Comparison of ENCODE assay signal across 8 mouse cellular contexts in the genomic region with DNA sequence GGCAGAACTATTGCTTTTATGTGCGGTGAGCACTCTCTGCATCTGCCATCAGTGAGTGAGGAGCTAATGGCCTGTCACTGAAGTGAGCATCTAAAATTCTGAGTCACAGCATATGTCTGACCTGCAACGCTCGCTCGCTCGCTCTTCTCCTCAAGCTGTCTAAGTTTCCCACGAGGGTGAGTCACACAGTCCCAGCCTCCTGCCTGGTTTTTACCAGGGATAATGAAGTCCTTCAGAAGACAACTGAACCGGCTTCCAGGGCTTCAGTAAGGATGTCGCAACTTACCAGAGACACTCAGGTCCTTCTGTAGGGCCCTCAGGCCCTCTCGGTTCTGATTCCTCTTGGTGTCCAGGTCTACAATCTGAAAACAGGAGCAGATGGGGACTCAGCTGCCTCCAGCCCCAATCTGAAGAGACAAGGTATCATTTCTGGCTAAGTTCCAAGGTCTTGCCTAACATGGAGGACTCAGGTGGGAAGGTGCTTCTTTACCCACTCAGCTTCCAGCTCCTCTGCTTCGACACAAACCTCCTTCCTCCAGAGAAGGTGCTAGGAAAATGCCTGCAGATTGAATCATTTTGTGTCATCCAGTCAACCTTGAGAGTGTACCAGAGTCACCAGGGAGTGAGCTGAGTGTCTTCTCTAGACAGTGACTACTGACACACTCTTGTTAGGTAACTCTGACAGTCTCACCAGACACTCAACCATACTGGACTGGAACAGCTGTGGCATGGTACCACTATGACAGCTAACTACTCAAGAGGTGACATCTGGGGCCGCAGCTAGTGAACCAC. TPM values are rescaled to one million over a fixed set of nuclear protein-coding genes. Genes with fewer than 3 reads are reported as not detected.
DNase-seq lines count a peak whose midpoint lies in the region; ATAC-seq and TF ChIP-seq lines count a peak whose summit lies in the region.

No protein-coding gene starts in this region.

- H3K27me3 ChIP-seq in kidney, embryonic 14.5 days (ENCODE audit: control insufficient read depth, insufficient read depth, low read length), result no peaks in the 10 kb centered on the region
- H3K27me3 ChIP-seq in embryonic facial prominence, embryonic 10.5 days (replicated peaks; ENCODE audit: low read depth, poor library complexity, severe bottlenecking), result peaks cover 15% of the 10 kb centered on the region
- H3K27me3 ChIP-seq in limb, embryonic 11.5 days (ENCODE audit: control insufficient read depth, insufficient read depth, low read length), result no peaks in the 10 kb centered on the region
- H3K27me3 ChIP-seq in stomach, embryonic 16.5 days (ENCODE audit: control insufficient read depth, insufficient read depth, low read length), result 0 out of 2 replicates have a peak, but pooled peaks cover 5% of the 10 kb centered on the region

- H3K9ac ChIP-seq in kidney, embryonic 14.5 days (ENCODE audit: low read depth, low read length), result peak overlapping the region; percentile 79; the same call in 1 of the 2 replicates
- peak overlapping the region; percentile 28 for H3K9ac ChIP-seq in ES-E14 (ENCODE audit: insufficient read depth, low read depth, low read length, poor library complexity, severe bottlenecking)
- no peak overlapping the region for H3K9ac ChIP-seq in limb, embryonic 11.5 days (ENCODE audit: low read length)
- H3K9ac ChIP-seq in stomach, embryonic 16.5 days (ENCODE audit: low read length), result peak overlapping the region; percentile 88

- no peaks in the 10 kb centered on the region for H3K9me3 ChIP-seq in kidney, embryonic 14.5 days (ENCODE audit: control insufficient read depth, low read length)
- no peaks in the 10 kb centered on the region for H3K9me3 ChIP-seq in ES-E14 (ENCODE audit: control insufficient read depth, insufficient read depth, low read depth, low read length)
- H3K9me3 ChIP-seq in embryonic facial prominence, embryonic 10.5 days, result no peaks in the 10 kb centered on the region
- H3K9me3 ChIP-seq in limb, embryonic 11.5 days (ENCODE audit: control insufficient read depth, low read length), result no peaks in the 10 kb centered on the region
- H3K9me3 ChIP-seq in stomach, embryonic 16.5 days (replicated peaks; ENCODE audit: control insufficient read depth, low read length), result no peaks in the 10 kb centered on the region

- in situ Hi-C loops in ES-E14 (cut with MboI; ENCODE audit: low sequenced_read_pairs in 2 of 2, unreplicated experiment in 2 of 2), result no loop called here

- H3K4me2 ChIP-seq in kidney, embryonic 14.5 days (replicated peaks; ENCODE audit: low read depth, low read length), result peak overlapping the region; percentile 80
- peak overlapping the region; percentile 82 for H3K4me2 ChIP-seq in limb, embryonic 11.5 days (ENCODE audit: low read depth, severe bottlenecking)
- peak overlapping the region; percentile 85 for H3K4me2 ChIP-seq in stomach, embryonic 16.5 days (ENCODE audit: low read depth, low read length)

- H3K27ac ChIP-seq in kidney, embryonic 14.5 days (ENCODE audit: low read depth, low read length), result no peak overlapping the region
- H3K27ac ChIP-seq in ES-E14 (ENCODE audit: insufficient read depth, low read depth, low read length, poor library complexity, severe bottlenecking), result no peak overlapping the region
- no peak overlapping the region for H3K27ac ChIP-seq in embryonic facial prominence, embryonic 10.5 days (replicated peaks)
- H3K27ac ChIP-seq in limb, embryonic 11.5 days (replicated peaks; ENCODE audit: low read depth, low read length), result no peak overlapping the region
- H3K27ac ChIP-seq in stomach, embryonic 16.5 days (ENCODE audit: low read length), result no peak overlapping the region

- WGBS in kidney, embryonic 14.5 days, result 89% methylated on average over 11 of the region's 11 CpGs
- 92% methylated on average over 11 of the region's 11 CpGs for WGBS in embryonic facial prominence, embryonic 10.5 days
- 93% methylated on average over 11 of the region's 11 CpGs for WGBS in limb, embryonic 11.5 days
- 88% methylated on average over 11 of the region's 11 CpGs for WGBS in stomach, embryonic 16.5 days

- peaks cover 9% of the 10 kb centered on the region for H3K4me1 ChIP-seq in kidney, embryonic 14.5 days (ENCODE audit: control insufficient read depth, insufficient read depth, low read length)
- H3K4me1 ChIP-seq in ES-E14 (ENCODE audit: control insufficient read depth in 2 of 2, insufficient read depth in 2 of 2, low read length in 2 of 2, poor library complexity in 1 of 2), result peaks cover 0 to 6% of the 10 kb centered on the region in 2 experiments; a peak in 3 of 4 replicates
- H3K4me1 ChIP-seq in embryonic facial prominence, embryonic 10.5 days, result peaks cover 16% of the 10 kb centered on the region
- 0 out of 2 replicates have a peak, but pooled peaks cover 6% of the 10 kb centered on the region for H3K4me1 ChIP-seq in limb, embryonic 11.5 days (ENCODE audit: control insufficient read depth, insufficient read depth, low read length)
- H3K4me1 ChIP-seq in stomach, embryonic 16.5 days (ENCODE audit: control insufficient read depth, insufficient read depth, low read length), result peaks cover 6% of the 10 kb centered on the region

- DNase-seq in kidney, adult 8-10 months, result no peak
- DNase-seq in ES-E14 (ENCODE audit: low read depth, low spot score), result no peak
- no peak for DNase-seq in embryonic facial prominence, embryonic 10.5 days (ENCODE audit: low spot score)
- DNase-seq in limb, embryonic 11.5 days (ENCODE audit: low spot score), result no peak
- DNase-seq in lung, adult 18-20 months, result no peak
- DNase-seq in testis, postnatal 14 days (ENCODE audit: low spot score), result no peak

- peaks cover 46% of the 10 kb centered on the region for H3K36me3 ChIP-seq in kidney, embryonic 14.5 days (ENCODE audit: control insufficient read depth, insufficient read depth, low read length)
- H3K36me3 ChIP-seq in ES-E14 (ENCODE audit: control insufficient read depth, insufficient read depth, low read length, poor library complexity, severe bottlenecking), result peaks cover 30% of the 10 kb centered on the region
- H3K36me3 ChIP-seq in embryonic facial prominence, embryonic 10.5 days (replicated peaks), result peaks cover 51% of the 10 kb centered on the region
- H3K36me3 ChIP-seq in limb, embryonic 11.5 days (ENCODE audit: control insufficient read depth, insufficient read depth, low read length), result peaks cover 6% of the 10 kb centered on the region
- peaks cover 19% of the 10 kb centered on the region; the same call in 1 of the 2 replicates for H3K36me3 ChIP-seq in stomach, embryonic 16.5 days (ENCODE audit: control insufficient read depth, insufficient read depth, low read length)

- H3K4me3 ChIP-seq in kidney, embryonic 14.5 days (ENCODE audit: low read length), result peak overlapping the region; percentile 86
- peak overlapping the region; percentile 77 to 87 for H3K4me3 ChIP-seq in ES-E14 (ENCODE audit: insufficient read depth in 1 of 2, low read depth in 1 of 2, low read length in 2 of 2, poor library complexity in 1 of 2, severe bottlenecking in 1 of 2)
- peak overlapping the region; percentile 81 for H3K4me3 ChIP-seq in embryonic facial prominence, embryonic 10.5 days
- peak overlapping the region; percentile 91 for H3K4me3 ChIP-seq in limb, embryonic 11.5 days (ENCODE audit: low read depth, low read length)
- H3K4me3 ChIP-seq in stomach, embryonic 16.5 days (replicated peaks; ENCODE audit: low read length), result peak overlapping the region; percentile 89

- no peak for ATAC-seq in kidney, embryonic 14.5 days (ENCODE audit: low FRiP score, low TSS enrichment)
- no peak for ATAC-seq in limb, embryonic 11.5 days (ENCODE audit: insufficient number of reproducible peaks, low FRiP score, low TSS enrichment, low read depth)
- ATAC-seq in stomach, embryonic 16.5 days (ENCODE audit: insufficient read depth, low FRiP score), result no peak

TF ChIP-seq in ES-E14, 5 proteins besides CTCF, POLR2A, EP300 and RAD21:
- TF ChIP-seq HCFC1 (IDR thresholded peaks at IDR 0.05; ENCODE audit: borderline replicate concordance, insufficient read depth, low read length) (no peak), ZNF384 (IDR thresholded peaks at IDR 0.05; ENCODE audit: low read depth, low read length) (no peak), ZC3H11A (IDR thresholded peaks at IDR 0.05; ENCODE audit: borderline replicate concordance, low read depth, low read length) (no peak), MAFK (IDR thresholded peaks at IDR 0.05; ENCODE audit: insufficient read depth, low read depth, low read length) (no peak), CHD2 (IDR thresholded peaks at IDR 0.05; ENCODE audit: low read depth, low read length) (no peak)

RNA-seq across cellular contexts. Expression of gene Pdrg1, which starts 1.3 kb away (rescaled TPM):
- 58.2 and 79.8 TPM in 2 replicates for polyA plus RNA-seq in kidney, embryonic 14.5 days (2014; fragmentation: Nextera tagmentation; extraction: Ambion mirVana)
- total RNA-seq in ES-E14 (2012; rRNA removed), result 52.2 and 53.3 TPM in 2 replicates
- polyA plus RNA-seq in embryonic facial prominence, embryonic 10.5 days (2016; fragmentation: Nextera tagmentation; extraction: Ambion mirVana), result 92.1 and 92.2 TPM in 2 replicates
- 59.0 and 63.0 TPM in 2 replicates for polyA plus RNA-seq in limb, embryonic 11.5 days (2014; fragmentation: Nextera tagmentation; extraction: Ambion mirVana)
- polyA plus RNA-seq in stomach, embryonic 16.5 days (2015; fragmentation: Nextera tagmentation; extraction: Ambion mirVana), result 101 and 105 TPM in 2 replicates

RNA-seq across cellular contexts. Expression of gene Xkr7, which starts 17.7 kb away (rescaled TPM):
- polyA plus RNA-seq in kidney, embryonic 14.5 days (2014; fragmentation: Nextera tagmentation; extraction: Ambion mirVana), result not detected in 2 replicates
- total RNA-seq in ES-E14 (2012; rRNA removed), result 0.36 and 1.9 TPM in 2 replicates
- polyA plus RNA-seq in embryonic facial prominence, embryonic 10.5 days (2016; fragmentation: Nextera tagmentation; extraction: Ambion mirVana), result 0.36 and 0.38 TPM in 2 replicates
- polyA plus RNA-seq in limb, embryonic 11.5 days (2014; fragmentation: Nextera tagmentation; extraction: Ambion mirVana), result not detected in 2 replicates
- polyA plus RNA-seq in stomach, embryonic 16.5 days (2015; fragmentation: Nextera tagmentation; extraction: Ambion mirVana), result not detected in 2 replicates

RNA-seq across cellular contexts. Expression of gene Ttll9, which starts 51.6 kb away (rescaled TPM):
- polyA plus RNA-seq in kidney, embryonic 14.5 days (2014; fragmentation: Nextera tagmentation; extraction: Ambion mirVana), result 1.1 and 1.2 TPM in 2 replicates
- total RNA-seq in ES-E14 (2012; rRNA removed), result 1.2 and 2.1 TPM in 2 replicates
- 1.3 and 1.8 TPM in 2 replicates for polyA plus RNA-seq in embryonic facial prominence, embryonic 10.5 days (2016; fragmentation: Nextera tagmentation; extraction: Ambion mirVana)
- 0.35 and 0.62 TPM in 2 replicates for polyA plus RNA-seq in limb, embryonic 11.5 days (2014; fragmentation: Nextera tagmentation; extraction: Ambion mirVana)
- 0.27 TPM in 2 replicates for polyA plus RNA-seq in stomach, embryonic 16.5 days (2015; fragmentation: Nextera tagmentation; extraction: Ambion mirVana)

RNA-seq across cellular contexts. Expression of gene Ccm2l, which starts 51.8 kb away (rescaled TPM):
- polyA plus RNA-seq in kidney, embryonic 14.5 days (2014; fragmentation: Nextera tagmentation; extraction: Ambion mirVana), result 4.2 and 4.4 TPM in 2 replicates
- total RNA-seq in ES-E14 (2012; rRNA removed), result 1.9 and 2.2 TPM in 2 replicates
- polyA plus RNA-seq in embryonic facial prominence, embryonic 10.5 days (2016; fragmentation: Nextera tagmentation; extraction: Ambion mirVana), result 1.2 TPM in 2 replicates
- 1.0 and 1.4 TPM in 2 replicates for polyA plus RNA-seq in limb, embryonic 11.5 days (2014; fragmentation: Nextera tagmentation; extraction: Ambion mirVana)
- polyA plus RNA-seq in stomach, embryonic 16.5 days (2015; fragmentation: Nextera tagmentation; extraction: Ambion mirVana), result 0.51 and 1.0 TPM in 2 replicates
